Mouse (Mus musculus) heart, postnatal 0 days (tissue): ENCODE data around the gene Ntm.

Experiments used
- CTCF ChIP-seq: IDR thresholded peaks from 2 replicates; pipeline ENCODE4 v1.5.1; 2016; ENCODE audit warnings: antibody characterized with exemption, control low read depth, low read depth
- EP300 ChIP-seq: IDR thresholded peaks from 2 replicates; pipeline ENCODE4 v1.6.1; 2016; ENCODE audit warnings: antibody characterized with exemption, low read depth

DNA sequence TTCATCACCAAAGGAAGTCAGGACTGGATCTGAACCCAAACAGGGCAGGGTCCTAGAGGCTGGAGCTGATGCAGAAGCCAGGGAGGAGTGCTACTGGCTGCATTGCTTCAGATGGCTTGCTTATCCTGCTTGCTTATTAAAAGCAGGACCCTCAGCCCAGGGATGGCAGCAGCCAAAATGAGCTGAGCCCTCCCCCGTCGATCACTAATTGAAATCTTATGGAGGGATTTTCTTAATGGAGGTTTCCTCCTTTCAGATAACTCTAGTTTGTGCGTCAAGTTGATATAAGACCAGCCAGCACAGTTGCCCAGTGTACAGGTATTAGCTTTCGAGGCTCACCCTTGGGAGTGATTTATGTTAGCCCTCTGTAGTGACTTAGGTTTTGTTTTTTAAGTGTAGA lies 826.9 kb downstream of the Ntm start:
- no peak for TF ChIP-seq CTCF
- no peak for TF ChIP-seq EP300
